Mouse (Mus musculus): ENCODE results near the gene Selenos. TPM values are rescaled to one million over a fixed set of nuclear protein-coding genes. Genes with fewer than 3 reads are reported as not detected.
"Not testable (repeated sequence)": the region's sequence is repeated elsewhere in the genome, so short reads cannot be mapped to it uniquely, and the experiment has no call there.

Gene Selenos
- polyA plus RNA-seq, 1 experiment from 2014 or later, result 103 TPM

GRCm38 (mm10) chr7:66053946-66054483, 25.4 kb upstream of the Selenos start:
- no peak overlapping the region for H3K4me3 ChIP-seq (ENCODE audit: low read depth, low read length)
- H3K27me3 ChIP-seq (ENCODE audit: insufficient read depth, low read length), result no peaks in the 10 kb centered on the region
- H3K27ac ChIP-seq (ENCODE audit: low read depth), result no peak overlapping the region
- H3K36me3 ChIP-seq (replicated peaks; ENCODE audit: insufficient read depth, low read length), result no peaks in the 10 kb centered on the region
- H3K4me2 ChIP-seq (ENCODE audit: low read depth, low read length), result no peak overlapping the region
- no peak for TF ChIP-seq CTCF (IDR thresholded peaks at IDR 0.05; ENCODE audit: low read depth)
- TF ChIP-seq EP300 (IDR thresholded peaks at IDR 0.05; ENCODE audit: low read depth), result no peak
- H3K9ac ChIP-seq (replicated peaks), result no peak overlapping the region
- WGBS (ENCODE audit: insufficient replicate concordance), result 76% methylated on average over 4 of the region's 4 CpGs
- no peaks in the 10 kb centered on the region; the same call in 1 of the 2 replicates for H3K9me3 ChIP-seq (ENCODE audit: low read length)
- ATAC-seq (no peak), DNase-seq (no peak)
- H3K4me1 ChIP-seq (ENCODE audit: insufficient read depth), result no peaks in the 10 kb centered on the region

GRCm38 (mm10) chr7:66055356-66055755, 24.1 kb upstream of the Selenos start:
- not testable (repeated sequence) for ATAC-seq; H3K4me1 ChIP-seq (ENCODE audit: insufficient read depth); H3K9ac ChIP-seq (replicated peaks); H3K27ac ChIP-seq (ENCODE audit: low read depth); H3K4me2 ChIP-seq (ENCODE audit: low read depth, low read length); DNase-seq; H3K9me3 ChIP-seq (ENCODE audit: low read length); H3K4me3 ChIP-seq (ENCODE audit: low read depth, low read length); H3K36me3 ChIP-seq (replicated peaks; ENCODE audit: insufficient read depth, low read length); H3K27me3 ChIP-seq (ENCODE audit: insufficient read depth, low read length)
- 2% methylated on average over 2 of the region's 2 CpGs for WGBS (ENCODE audit: insufficient replicate concordance)
- TF ChIP-seq CTCF (IDR thresholded peaks at IDR 0.05; ENCODE audit: low read depth), result peak; percentile 72

DNA sequence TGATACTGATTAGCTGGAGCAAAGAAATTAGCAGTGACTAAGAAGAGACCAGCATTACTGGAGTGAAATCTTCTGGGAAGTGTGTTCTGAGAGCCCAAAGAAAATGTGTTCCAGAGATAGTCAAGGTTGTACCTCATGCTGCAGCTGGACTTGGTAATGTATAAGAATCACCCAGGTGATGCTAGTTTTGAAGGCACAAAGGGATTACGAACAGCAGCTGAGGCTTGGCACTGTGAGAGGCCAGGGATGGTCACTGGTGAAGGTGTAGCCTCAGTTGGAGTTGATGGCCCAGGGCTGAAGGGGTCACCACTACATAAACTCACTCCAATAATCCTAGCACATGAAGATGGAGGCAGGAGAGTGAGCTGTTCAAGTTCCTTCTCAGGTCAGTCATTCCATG, 20.7 kb upstream of the Selenos start, which contains the start of gene Snrpa1:
Gene Snrpa1 (plus strand): TSS at position 301 of the 400 bp plus-strand sequence.
- H3K4me3 ChIP-seq (ENCODE audit: low read depth, low read length), result peak within 1 kb of the TSS; percentile 95
- H3K27me3 ChIP-seq (ENCODE audit: insufficient read depth, low read length), result no peaks in the 10 kb centered on the region
- H3K9ac ChIP-seq (replicated peaks), result peak within 1 kb of the TSS; percentile 96
- ATAC-seq (no peak), DNase-seq (no peak)
- H3K9me3 ChIP-seq (ENCODE audit: low read length), result no peaks in the 10 kb centered on the region
- no peak within 1 kb of the TSS; the same call in 1 of the 2 replicates for H3K27ac ChIP-seq (ENCODE audit: low read depth)
- H3K4me2 ChIP-seq (ENCODE audit: low read depth, low read length), result peak within 1 kb of the TSS; percentile 71
- peaks cover 10% of the 10 kb centered on the region; the same call in 1 of the 2 replicates for H3K4me1 ChIP-seq (ENCODE audit: insufficient read depth)
- WGBS (ENCODE audit: insufficient replicate concordance), result 74% methylated on average over 1 of the region's 1 CpGs
- peaks cover 14% of the 10 kb centered on the region for H3K36me3 ChIP-seq (replicated peaks; ENCODE audit: insufficient read depth, low read length)
- TF ChIP-seq CTCF (IDR thresholded peaks at IDR 0.05; ENCODE audit: low read depth), result no peak
- TF ChIP-seq EP300 (IDR thresholded peaks at IDR 0.05; ENCODE audit: low read depth), result no peak

GRCm38 (mm10) chr7:66060066-66060956, 19.1 kb upstream of the Selenos start:
- no peak for TF ChIP-seq CTCF (IDR thresholded peaks at IDR 0.05; ENCODE audit: low read depth)
- TF ChIP-seq EP300 (IDR thresholded peaks at IDR 0.05; ENCODE audit: low read depth), result no peak; the same call in 1 of the 2 replicates
- ATAC-seq, result peak; percentile 97
- H3K4me3 ChIP-seq (ENCODE audit: low read depth, low read length), result peak overlapping the region; percentile 95
- WGBS (ENCODE audit: insufficient replicate concordance), result under 1% methylated on average over 64 of the region's 64 CpGs
- H3K36me3 ChIP-seq (replicated peaks; ENCODE audit: insufficient read depth, low read length), result peaks cover 25% of the 10 kb centered on the region
- peak; percentile 90 for DNase-seq
- H3K9ac ChIP-seq (replicated peaks), result peak overlapping the region; percentile 96
- no peaks in the 10 kb centered on the region for H3K27me3 ChIP-seq (ENCODE audit: insufficient read depth, low read length)
- H3K9me3 ChIP-seq (ENCODE audit: low read length), result no peaks in the 10 kb centered on the region
- peaks cover 10% of the 10 kb centered on the region; the same call in 1 of the 2 replicates for H3K4me1 ChIP-seq (ENCODE audit: insufficient read depth)
- peak overlapping the region; percentile 58 for H3K27ac ChIP-seq (ENCODE audit: low read depth)
- peak overlapping the region; percentile 71 for H3K4me2 ChIP-seq (ENCODE audit: low read depth, low read length)

DNA sequence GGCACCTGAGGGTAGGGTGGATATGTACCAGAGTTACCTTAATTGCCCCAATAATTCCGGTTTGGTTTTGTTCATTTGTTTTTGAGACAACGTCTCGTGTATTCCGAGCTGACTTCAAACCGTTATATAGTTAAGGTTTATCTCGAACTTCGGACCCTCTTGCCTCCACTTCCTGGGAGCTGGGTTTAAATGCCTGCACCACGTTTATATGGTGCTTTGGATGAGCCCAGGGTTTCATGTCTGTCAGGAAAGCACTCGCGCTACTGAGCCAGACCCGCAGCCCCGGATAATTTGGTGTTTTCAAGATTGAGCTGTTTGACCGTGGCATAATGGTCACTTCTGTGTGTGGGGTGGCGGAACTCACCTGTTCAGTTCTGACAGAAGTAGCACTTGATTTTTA, 18.4 kb upstream of the Selenos start:
- peak overlapping the region; percentile 96 for H3K9ac ChIP-seq (replicated peaks)
- peak overlapping the region; percentile 71 for H3K4me2 ChIP-seq (ENCODE audit: low read depth, low read length)
- TF ChIP-seq EP300 (IDR thresholded peaks at IDR 0.05; ENCODE audit: low read depth) (no peak), CTCF (IDR thresholded peaks at IDR 0.05; ENCODE audit: low read depth) (no peak)

DNA sequence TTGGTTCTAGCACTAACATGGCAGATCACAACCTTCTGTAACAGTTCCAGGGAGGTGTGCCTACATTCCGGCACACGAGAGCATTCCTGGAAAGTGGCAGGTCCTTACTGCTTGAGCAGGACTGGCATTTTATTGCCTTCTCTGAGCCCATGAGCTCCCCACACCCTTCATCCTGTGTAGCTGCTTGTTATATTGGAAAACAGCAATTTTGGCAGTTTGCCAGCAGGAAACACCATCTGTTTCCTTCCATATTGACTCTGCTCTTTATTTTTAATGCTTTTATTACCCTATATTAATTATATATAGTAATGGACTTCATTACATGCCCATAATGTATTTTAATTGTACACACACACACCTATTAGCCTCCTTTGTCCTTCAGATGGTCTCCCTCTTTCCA, 3.0 kb upstream of the Selenos start:
- Histone ChIP-seq H3K4me2 (ENCODE audit: low read depth, low read length) (no peak overlapping the region), H3K27me3 (ENCODE audit: insufficient read depth, low read length) (no peaks in the 10 kb centered on the region), H3K4me1 (ENCODE audit: insufficient read depth) (peaks cover 28% of the 10 kb centered on the region), H3K27ac (ENCODE audit: low read depth) (no peak overlapping the region; the same call in 1 of the 2 replicates), H3K9me3 (ENCODE audit: low read length) (no peaks in the 10 kb centered on the region), H3K36me3 (replicated peaks; ENCODE audit: insufficient read depth, low read length) (peaks cover 40% of the 10 kb centered on the region), H3K9ac (replicated peaks) (no peak overlapping the region), H3K4me3 (ENCODE audit: low read depth, low read length) (no peak overlapping the region)
- 93% methylated on average over 2 of the region's 2 CpGs for WGBS (ENCODE audit: insufficient replicate concordance)
- DNase-seq, result no peak
- no peak for ATAC-seq
- no peak for TF ChIP-seq EP300 (IDR thresholded peaks at IDR 0.05; ENCODE audit: low read depth)
- no peak for TF ChIP-seq CTCF (IDR thresholded peaks at IDR 0.05; ENCODE audit: low read depth)

More for the DNA sequence above, 18.4 kb upstream of the Selenos start:
- H3K4me3 ChIP-seq (ENCODE audit: low read depth, low read length), result peak overlapping the region; percentile 95
- peak overlapping the region; percentile 58 for H3K27ac ChIP-seq (ENCODE audit: low read depth)
- H3K9me3 ChIP-seq (ENCODE audit: low read length), result no peaks in the 10 kb centered on the region
- WGBS (ENCODE audit: insufficient replicate concordance), result 2% methylated on average over 14 of the region's 14 CpGs
- no peak for DNase-seq
- no peaks in the 10 kb centered on the region for H3K27me3 ChIP-seq (ENCODE audit: insufficient read depth, low read length)
- peaks cover 31% of the 10 kb centered on the region for H3K36me3 ChIP-seq (replicated peaks; ENCODE audit: insufficient read depth, low read length)
- H3K4me1 ChIP-seq (ENCODE audit: insufficient read depth), result peaks cover 10% of the 10 kb centered on the region; the same call in 1 of the 2 replicates
- no peak for ATAC-seq

Data from liver, postnatal 0 days (tissue).